Comparison of ENCODE assay signal across 21 mouse cellular contexts in genomic region chr2:92854331-92854730, GRCm38 (mm10).
"Had no signal": no experiment of that assay in that cellular context is flagged by ENCODE, and none has a peak within 500 bp of the region (broad histone marks: within the 10 kb centered on the region; RNA-seq: fewer than 3 reads in every experiment).

No protein-coding gene starts in this region.

- H3K27ac ChIP-seq: liver, embryonic 12.5 days; liver, embryonic 14.5 days; midbrain, embryonic 10.5 days; midbrain, embryonic 12.5 days; neural tube, embryonic 13.5 days; neural tube, embryonic 15.5 days had no signal

- H3K4me2 ChIP-seq: liver, embryonic 12.5 days; midbrain, embryonic 12.5 days; neural tube, embryonic 13.5 days; neural tube, embryonic 15.5 days had no signal

- ATAC-seq: liver, embryonic 12.5 days; lung, postnatal 0 days; midbrain, embryonic 16.5 days had no signal

- H3K9me3 ChIP-seq: liver, embryonic 12.5 days; midbrain, embryonic 10.5 days; midbrain, embryonic 12.5 days; neural tube, embryonic 13.5 days; neural tube, embryonic 15.5 days had no signal

- H3K4me1 ChIP-seq: liver, embryonic 12.5 days had no signal

- H3K9ac ChIP-seq: liver, embryonic 12.5 days; liver, embryonic 14.5 days; midbrain, embryonic 12.5 days; neural tube, embryonic 13.5 days; neural tube, embryonic 15.5 days had no signal

- H3K4me3 ChIP-seq: liver, embryonic 12.5 days; midbrain, embryonic 10.5 days; midbrain, embryonic 12.5 days; myocyte; neural tube, embryonic 13.5 days; neural tube, embryonic 15.5 days had no signal

- H3K27me3 ChIP-seq: liver, embryonic 12.5 days; neural tube, embryonic 13.5 days; neural tube, embryonic 15.5 days had no signal

- DNase-seq: lung, adult 18-20 months; lung, postnatal 14 days; lung, postnatal 36 days; midbrain, embryonic 14.5 days; retina, postnatal 1 day; right cerebral cortex, adult 18-20 months; right cerebral cortex, postnatal 25 days; right cerebral cortex, postnatal 4 days; spleen, adult 18-20 months; thymus, adult 18-20 months; thymus, postnatal 14 days; thymus, postnatal 36 days had no signal

- H3K36me3 ChIP-seq: liver, embryonic 12.5 days; midbrain, embryonic 10.5 days; midbrain, embryonic 12.5 days; neural tube, embryonic 13.5 days; neural tube, embryonic 15.5 days had no signal
